Mouse (Mus musculus) liver, embryonic 13.5 days (tissue): ENCODE results near the gene Cyb5r3. TPM values are rescaled to one million over a fixed set of nuclear protein-coding genes. Genes with fewer than 3 reads are reported as not detected.

ENCODE experiments used
- ATAC-seq: fragments of 200-750 bp; cut with Nextera tagmentation; 2 replicates; pipeline ENCODE4 v1.8.0; 2017; ENCODE audit warnings: low read depth, mild to moderate bottlenecking, moderate number of reproducible peaks, moderate library complexity
- DNase-seq: peaks from one replicate; pipeline ENCODE4 v3.0.0; 2022
- H3K27ac ChIP-seq: fragments of 300-500 bp; sonication (generic); 2 replicates; pipeline ENCODE4 v1.5.1; 2015; ENCODE audit warnings: moderate library complexity, mild to moderate bottlenecking, inconsistent platforms
- H3K27me3 ChIP-seq: fragments of 300-500 bp; sonication (generic); 2 replicates; pipeline ENCODE4 v1.6.1; 2015; ENCODE audit warnings: mild to moderate bottlenecking, inconsistent platforms
- H3K36me3 ChIP-seq: fragments of 300-500 bp; sonication (generic); 2 replicates; pipeline ENCODE4 v1.6.1; 2015; ENCODE audit warnings: mild to moderate bottlenecking, inconsistent platforms
- H3K4me1 ChIP-seq: fragments of 300-500 bp; sonication (generic); replicated peaks from 2 replicates; pipeline ENCODE4 v1.6.1; 2015; ENCODE audit warnings: inconsistent platforms
- H3K4me2 ChIP-seq: fragments of 300-500 bp; sonication (generic); 2 replicates; pipeline ENCODE4 v1.6.1; 2015; ENCODE audit warnings: inconsistent platforms, mild to moderate bottlenecking, moderate library complexity
- H3K4me3 ChIP-seq: fragments of 300-500 bp; sonication (generic); replicated peaks from 2 replicates; pipeline ENCODE4 v1.5.1; 2015; ENCODE audit warnings: mild to moderate bottlenecking, inconsistent platforms
- H3K9ac ChIP-seq: fragments of 300-500 bp; sonication (generic); 2 replicates; pipeline ENCODE4 v1.6.1; 2015; ENCODE audit warnings: mild to moderate bottlenecking, inconsistent platforms
- H3K9me3 ChIP-seq: fragments of 300-500 bp; sonication (generic); replicated peaks from 2 replicates; pipeline ENCODE4 v1.6.1; 2016; ENCODE audit warnings: inconsistent platforms
- WGBS: fragments of 180-500 bp; shearing (Covaris S2); methylation state at CpG from one replicate; pipeline ENCODE4 v1.1.7; 2015; ENCODE audit not compliant: insufficient replicate concordance; 5-methylcytosine and 5-hydroxymethylcytosine counted together
- polyA plus RNA-seq: library from polyadenylated mRNA; unstranded; fragments of >200 nt; fragmentation: Nextera tagmentation; extraction: Ambion mirVana; gene quantifications from 2 replicates; pipeline ENCODE4 v1.2.1, GENCODE M21; 2015

Gene Cyb5r3
- polyA plus RNA-seq, 1 experiment from 2014 or later = 110 TPM

DNA sequence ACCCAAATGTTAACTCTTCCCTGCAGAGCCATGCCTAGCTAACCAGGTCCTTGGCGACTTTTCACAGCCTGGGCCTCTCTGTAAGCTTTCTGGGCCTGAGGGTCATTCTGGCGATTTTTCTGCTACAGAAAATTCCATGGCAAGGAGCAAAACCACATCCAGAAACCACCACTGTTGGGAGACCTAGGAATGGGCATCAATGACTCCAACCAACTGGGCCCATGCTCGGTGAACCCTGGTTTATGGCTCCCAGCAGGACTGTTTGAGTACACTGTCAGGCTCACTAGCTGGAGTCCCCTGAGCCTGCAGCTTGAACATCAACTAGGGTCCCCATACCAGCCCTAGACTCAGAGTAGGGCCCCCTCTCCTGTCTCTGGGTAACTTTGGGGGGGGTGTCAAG lies 4.1 kb downstream of the Cyb5r3 start:
- WGBS = 66% methylated on average over 3 of the region's 3 CpGs

GRCm38 (mm10) chr15:83167550-83168065 lies 4.8 kb downstream of the Cyb5r3 start:
- H3K9ac ChIP-seq = peak overlapping the region; percentile 98
- peaks cover 86% of the 10 kb centered on the region for H3K4me1 ChIP-seq
- no peaks in the 10 kb centered on the region for H3K27me3 ChIP-seq
- ATAC-seq (no peak), DNase-seq (no peak)
- 83% methylated on average over 8 of the region's 8 CpGs for WGBS
- H3K36me3 ChIP-seq = peaks cover 54% of the 10 kb centered on the region
- no peaks in the 10 kb centered on the region for H3K9me3 ChIP-seq
- peak overlapping the region; percentile 93 for H3K27ac ChIP-seq
- H3K4me3 ChIP-seq = peak overlapping the region; percentile 100
- peak overlapping the region; percentile 94 for H3K4me2 ChIP-seq

More for the DNA sequence above, 4.1 kb downstream of the Cyb5r3 start:
- no peak for DNase-seq
- Histone ChIP-seq H3K27ac (peak overlapping the region; percentile 93), H3K4me1 (peaks cover 86% of the 10 kb centered on the region), H3K4me2 (peak overlapping the region; percentile 94), H3K27me3 (no peaks in the 10 kb centered on the region), H3K4me3 (peak overlapping the region; percentile 100), H3K36me3 (peaks cover 47% of the 10 kb centered on the region), H3K9me3 (no peaks in the 10 kb centered on the region), H3K9ac (peak overlapping the region; percentile 98)
- ATAC-seq = no peak

DNA sequence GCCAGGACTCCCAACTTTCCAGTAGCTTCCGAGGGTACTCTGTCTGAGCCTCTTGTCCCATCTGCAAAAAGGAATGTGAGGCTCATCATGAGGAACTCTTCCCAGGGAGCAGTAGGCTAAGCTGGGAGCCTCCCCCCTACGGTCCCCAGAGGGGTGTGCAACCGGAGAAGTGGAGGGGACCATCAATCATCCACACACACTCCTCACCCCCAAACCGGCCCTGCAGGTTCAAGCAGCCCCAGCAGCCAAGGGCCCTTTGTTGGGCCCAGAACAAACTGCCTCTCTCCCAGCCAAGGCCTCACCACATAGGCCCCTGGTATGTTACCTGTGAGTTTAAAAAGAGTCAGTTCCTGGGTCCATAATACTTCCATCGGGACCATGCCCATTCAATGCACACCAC lies 5.3 kb downstream of the Cyb5r3 start:
- DNase-seq (no peak), ATAC-seq (no peak)
- peaks cover 59% of the 10 kb centered on the region for H3K36me3 ChIP-seq
- peak overlapping the region; percentile 100 for H3K4me3 ChIP-seq
- WGBS = 82% methylated on average over 5 of the region's 5 CpGs
- H3K9me3 ChIP-seq = no peaks in the 10 kb centered on the region
- H3K27me3 ChIP-seq = no peaks in the 10 kb centered on the region
- peak overlapping the region; percentile 98 for H3K9ac ChIP-seq
- H3K4me1 ChIP-seq = peaks cover 88% of the 10 kb centered on the region
- H3K4me2 ChIP-seq = peak overlapping the region; percentile 94
- peak overlapping the region; percentile 93 for H3K27ac ChIP-seq

DNA sequence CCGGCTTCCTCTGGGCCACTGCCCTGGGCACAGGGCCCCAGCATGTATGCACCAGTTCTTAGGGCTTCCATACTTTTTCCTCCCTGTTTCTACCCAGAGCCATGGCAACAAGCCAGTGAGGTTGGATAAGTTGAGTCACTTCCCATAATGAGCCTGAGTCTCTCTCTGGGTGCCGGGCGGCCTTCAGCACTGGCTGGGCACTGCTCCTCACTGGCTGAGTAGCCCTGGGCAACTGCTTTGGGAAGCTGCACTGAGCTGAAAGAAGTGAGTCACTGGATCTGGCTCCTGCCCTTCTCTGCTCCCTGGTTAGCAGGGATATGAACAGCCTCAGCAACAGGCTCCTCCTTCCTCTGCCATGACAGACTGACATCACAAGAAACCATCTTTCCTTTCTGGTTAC lies 5.8 kb downstream of the Cyb5r3 start:
- Histone ChIP-seq H3K4me3 (peak overlapping the region; percentile 100), H3K4me1 (peaks cover 93% of the 10 kb centered on the region)
- WGBS = 87% methylated on average over 3 of the region's 3 CpGs

DNA sequence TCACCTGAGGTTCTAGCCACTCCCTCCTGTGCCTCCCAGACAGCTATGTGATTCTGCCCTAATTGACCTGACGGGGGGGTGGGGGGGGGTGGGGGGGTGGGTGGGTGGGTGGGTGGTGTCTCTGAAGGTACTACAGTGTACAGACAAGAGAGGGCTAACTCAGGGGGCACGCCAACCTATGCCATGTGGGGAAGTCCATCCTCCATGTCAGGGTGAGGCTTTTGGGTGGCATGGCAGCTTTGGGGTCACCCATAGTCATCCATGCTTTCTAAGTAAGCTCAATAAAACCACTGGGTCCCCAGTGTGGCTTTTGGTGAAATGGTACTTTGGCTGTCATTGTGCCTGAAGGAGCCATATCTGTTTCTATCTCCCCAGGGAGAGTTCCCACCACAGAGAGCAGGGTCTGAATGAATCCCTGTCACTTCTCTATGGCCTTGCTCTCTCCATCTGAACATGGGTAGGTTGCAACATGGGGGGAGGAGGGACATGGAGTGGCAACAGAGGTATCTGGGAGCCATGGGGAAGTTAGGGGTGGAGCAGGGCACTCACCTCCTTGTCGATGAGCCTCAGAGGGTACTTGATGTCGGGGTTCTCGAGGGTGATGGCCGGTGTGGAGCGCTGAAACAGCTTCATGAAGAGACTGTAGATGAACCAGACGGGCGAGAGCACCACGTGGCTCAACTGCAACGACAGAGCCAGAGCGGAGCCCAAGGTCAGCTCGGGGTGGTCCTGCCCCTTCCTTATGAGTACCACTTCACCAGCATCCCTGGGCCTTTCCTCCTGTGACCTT lies 6.7 kb downstream of the Cyb5r3 start:
- Histone ChIP-seq H3K36me3 (peaks cover 73% of the 10 kb centered on the region), H3K4me2 (peak overlapping the region; percentile 94), H3K4me3 (peak overlapping the region; percentile 100), H3K9me3 (no peaks in the 10 kb centered on the region), H3K9ac (peak overlapping the region; percentile 98), H3K4me1 (peaks cover 92% of the 10 kb centered on the region), H3K27ac (peak overlapping the region; percentile 93), H3K27me3 (no peaks in the 10 kb centered on the region)
- no peak for ATAC-seq
- WGBS = 79% methylated on average over 13 of the region's 13 CpGs
- DNase-seq = no peak

More for the DNA sequence above, 5.8 kb downstream of the Cyb5r3 start:
- Histone ChIP-seq H3K9ac (peak overlapping the region; percentile 98), H3K27ac (peak overlapping the region; percentile 93), H3K4me2 (peak overlapping the region; percentile 94), H3K27me3 (no peaks in the 10 kb centered on the region), H3K9me3 (no peaks in the 10 kb centered on the region), H3K36me3 (peaks cover 63% of the 10 kb centered on the region)
- ATAC-seq (no peak), DNase-seq (no peak)

DNA sequence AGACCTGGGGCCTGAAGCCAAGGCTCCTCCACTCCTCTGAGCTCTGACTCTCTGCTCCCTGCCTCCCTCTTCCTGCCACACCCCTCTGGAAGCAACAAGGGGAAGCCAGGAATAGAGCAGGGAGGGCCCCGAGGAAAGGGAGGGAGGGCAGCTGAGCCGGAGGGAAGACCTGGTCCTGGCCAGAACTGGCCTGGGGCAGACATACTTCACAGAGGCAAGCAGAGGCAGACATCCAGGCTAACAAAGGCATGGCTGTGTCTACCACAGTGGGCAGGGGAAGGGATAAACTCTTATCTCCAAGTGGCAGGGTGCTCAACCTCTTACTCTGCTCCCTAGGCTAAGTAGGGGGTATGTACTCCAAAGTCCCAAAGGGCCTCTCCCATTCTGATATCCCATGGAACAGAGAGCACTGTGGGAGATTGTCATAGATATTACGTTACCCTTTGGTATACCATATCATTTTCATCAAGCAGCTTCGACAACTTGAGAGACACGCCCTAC lies 7.4 kb downstream of the Cyb5r3 start:
- H3K36me3 ChIP-seq = peaks cover 80% of the 10 kb centered on the region
- 8% methylated on average over 5 of the region's 5 CpGs for WGBS
- peak overlapping the region; percentile 49 for H3K4me3 ChIP-seq
- peaks cover 92% of the 10 kb centered on the region for H3K4me1 ChIP-seq
- H3K27me3 ChIP-seq = no peaks in the 10 kb centered on the region
- peak overlapping the region; percentile 71 for H3K9ac ChIP-seq
- DNase-seq (peak; percentile 69), ATAC-seq (peak; percentile 93)
- peak overlapping the region; percentile 94 for H3K4me2 ChIP-seq
- no peaks in the 10 kb centered on the region for H3K9me3 ChIP-seq
- peak overlapping the region; percentile 93 for H3K27ac ChIP-seq

DNA sequence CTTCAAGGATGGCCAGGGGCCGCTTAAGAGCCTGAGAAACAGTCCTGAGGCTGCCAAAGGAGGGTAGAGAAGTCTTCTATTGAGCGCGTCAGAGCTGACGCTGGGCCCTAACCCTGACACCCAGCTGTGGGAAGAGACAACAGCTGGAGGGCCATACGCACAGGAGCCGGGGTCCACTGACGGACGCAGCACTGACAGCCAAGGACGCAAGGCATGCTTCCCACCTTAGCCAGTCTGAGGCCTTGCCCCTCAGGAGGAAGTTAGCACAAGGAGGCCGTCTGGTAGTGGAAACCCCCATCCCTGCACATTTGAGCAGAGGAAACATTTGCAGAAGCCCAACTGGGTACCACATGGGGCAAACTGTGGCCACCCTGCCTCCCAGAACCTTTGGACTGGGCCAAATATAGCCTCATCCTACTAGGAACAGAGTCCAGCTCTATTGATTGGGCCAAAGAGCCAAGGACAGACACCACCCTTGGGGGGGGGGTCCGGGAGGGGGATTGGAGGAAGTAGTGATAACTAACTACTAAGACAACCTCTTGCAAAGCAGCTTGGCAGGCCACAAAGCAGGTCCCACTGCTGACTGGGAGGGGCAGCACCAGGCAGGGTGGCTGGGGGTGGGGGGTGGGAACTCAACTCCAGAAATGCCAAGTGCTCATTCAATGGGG lies 9.4 kb downstream of the Cyb5r3 start:
- Histone ChIP-seq H3K4me2 (peak overlapping the region; percentile 17; the same call in 1 of the 2 replicates), H3K36me3 (peaks cover 91% of the 10 kb centered on the region), H3K9me3 (no peaks in the 10 kb centered on the region), H3K9ac (peak overlapping the region; percentile 27; the same call in 1 of the 2 replicates), H3K4me1 (peaks cover 91% of the 10 kb centered on the region), H3K4me3 (no peak overlapping the region), H3K27ac (peak overlapping the region; percentile 58), H3K27me3 (no peaks in the 10 kb centered on the region)
- DNase-seq = no peak
- WGBS = 70% methylated on average over 11 of the region's 11 CpGs
- no peak for ATAC-seq

DNA sequence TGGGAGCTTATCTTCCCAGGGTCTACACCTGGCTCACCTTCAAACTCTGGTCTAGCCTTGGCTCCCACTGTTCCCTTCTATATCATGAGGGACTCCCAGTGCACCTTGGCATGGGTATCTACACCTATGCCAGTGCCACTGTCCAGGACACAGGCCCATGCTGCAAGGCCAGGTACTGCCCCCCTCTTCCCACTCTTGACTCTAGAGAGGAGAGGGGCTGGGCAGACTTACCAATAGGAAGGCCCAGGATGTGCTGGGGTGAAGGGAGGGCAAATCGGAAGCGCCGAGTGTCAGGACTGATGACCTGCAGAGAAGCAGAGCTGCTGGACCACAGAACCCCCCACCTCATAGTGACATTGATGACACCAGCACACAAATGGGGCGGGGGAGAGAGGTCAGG lies 10.4 kb downstream of the Cyb5r3 start:
- DNase-seq = no peak
- Histone ChIP-seq H3K4me1 (peaks cover 85% of the 10 kb centered on the region), H3K36me3 (peaks cover 91% of the 10 kb centered on the region), H3K4me2 (no peak overlapping the region), H3K9ac (0 out of 2 replicates have a peak overlapping the region, but pooled peaks have one; percentile 27), H3K9me3 (no peaks in the 10 kb centered on the region), H3K27ac (peak overlapping the region; percentile 58; the same call in 1 of the 2 replicates), H3K4me3 (no peak overlapping the region), H3K27me3 (no peaks in the 10 kb centered on the region)
- WGBS = 92% methylated on average over 4 of the region's 4 CpGs
- ATAC-seq = no peak

DNA sequence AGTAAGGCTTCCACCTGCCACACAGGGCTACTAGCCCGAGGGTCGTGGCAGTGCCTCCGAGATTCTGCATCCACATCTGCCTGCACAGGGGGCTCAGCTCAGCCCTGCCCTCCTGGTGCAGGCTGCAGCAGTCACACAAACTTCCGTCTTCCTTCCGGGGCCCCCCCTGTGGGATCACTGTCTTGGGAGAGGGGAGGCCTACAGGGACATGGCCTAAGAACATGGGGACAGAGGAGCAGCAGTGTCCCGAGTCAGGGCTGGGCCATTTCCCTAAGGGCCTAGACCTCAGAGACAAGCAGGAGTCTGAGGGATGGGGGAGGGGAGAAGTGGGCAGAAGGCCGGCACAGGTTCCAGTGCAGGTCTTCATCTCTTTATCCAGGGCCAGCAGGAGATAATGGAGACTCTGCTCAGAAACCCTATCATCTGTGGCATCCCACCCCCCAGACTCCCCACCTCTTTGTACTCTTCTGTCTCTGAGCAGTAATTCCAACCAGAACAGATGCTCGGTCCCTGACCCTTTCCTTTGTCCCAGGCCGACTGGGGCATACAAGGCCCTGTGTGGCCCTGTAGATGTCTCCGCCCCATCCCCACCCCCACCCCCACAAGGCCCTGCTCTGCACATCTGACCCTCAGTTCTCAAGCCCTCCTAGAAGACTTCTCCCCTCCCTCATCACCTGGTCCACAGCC lies 11.2 kb downstream of the Cyb5r3 start:
- H3K9ac ChIP-seq = peak overlapping the region; percentile 17; the same call in 1 of the 2 replicates
- no peak overlapping the region for H3K27ac ChIP-seq
- peaks cover 77% of the 10 kb centered on the region for H3K4me1 ChIP-seq
- H3K4me2 ChIP-seq = no peak overlapping the region
- 80% methylated on average over 10 of the region's 10 CpGs for WGBS
- peaks cover 91% of the 10 kb centered on the region for H3K36me3 ChIP-seq
- ATAC-seq (no peak), DNase-seq (no peak)
- H3K4me3 ChIP-seq = no peak overlapping the region
- H3K9me3 ChIP-seq = no peaks in the 10 kb centered on the region
- H3K27me3 ChIP-seq = no peaks in the 10 kb centered on the region

DNA sequence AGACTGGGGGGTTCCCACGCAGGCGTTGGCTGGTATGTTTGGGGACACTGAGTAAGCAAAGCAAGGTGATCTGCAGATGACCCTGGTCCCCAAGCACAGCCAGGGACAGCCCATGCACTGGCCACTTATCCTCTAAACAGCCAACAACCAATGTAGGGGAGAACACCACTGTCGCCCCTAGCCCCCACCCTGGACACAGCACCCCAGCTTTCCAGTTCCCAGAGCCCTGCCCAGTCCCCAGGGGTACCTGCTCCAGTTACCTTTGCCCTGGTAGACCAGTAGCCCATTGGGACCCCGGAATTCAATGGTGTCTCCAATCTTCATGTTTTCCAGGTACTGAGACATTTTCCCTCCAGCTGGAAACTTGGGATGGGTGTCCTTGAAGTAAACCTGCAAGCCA lies 11.8 kb downstream of the Cyb5r3 start:
- no peak overlapping the region for H3K4me3 ChIP-seq
- H3K4me1 ChIP-seq = peaks cover 75% of the 10 kb centered on the region
- DNase-seq (no peak), ATAC-seq (no peak)
- no peaks in the 10 kb centered on the region for H3K9me3 ChIP-seq
- WGBS = 94% methylated on average over 4 of the region's 4 CpGs
- H3K4me2 ChIP-seq = no peak overlapping the region
- H3K27me3 ChIP-seq = no peaks in the 10 kb centered on the region
- no peak overlapping the region for H3K27ac ChIP-seq
- peaks cover 91% of the 10 kb centered on the region for H3K36me3 ChIP-seq
- no peak overlapping the region for H3K9ac ChIP-seq

GRCm38 (mm10) chr15:83159823-83160222 lies 12.6 kb downstream of the Cyb5r3 start:
- H3K4me1 ChIP-seq = peaks cover 68% of the 10 kb centered on the region
- no peaks in the 10 kb centered on the region for H3K27me3 ChIP-seq
- WGBS = 89% methylated on average over 9 of the region's 9 CpGs
- H3K4me2 ChIP-seq = no peak overlapping the region
- no peak for ATAC-seq
- DNase-seq = no peak
- peak overlapping the region; percentile 47; the same call in 1 of the 2 replicates for H3K27ac ChIP-seq
- no peak overlapping the region for H3K4me3 ChIP-seq
- H3K9me3 ChIP-seq = no peaks in the 10 kb centered on the region
- H3K9ac ChIP-seq = no peak overlapping the region
- H3K36me3 ChIP-seq = peaks cover 93% of the 10 kb centered on the region
